Mouse (Mus musculus): ENCODE data around the gene Slc17a9.

Slc17a9 gene

GRCm38 (mm10) chr2:180724585-180725413 is at the start of gene Slc17a9:
TSS of gene Slc17a9 (plus strand) at chr2:180725263.
- DNase-seq, result no peak

DNA sequence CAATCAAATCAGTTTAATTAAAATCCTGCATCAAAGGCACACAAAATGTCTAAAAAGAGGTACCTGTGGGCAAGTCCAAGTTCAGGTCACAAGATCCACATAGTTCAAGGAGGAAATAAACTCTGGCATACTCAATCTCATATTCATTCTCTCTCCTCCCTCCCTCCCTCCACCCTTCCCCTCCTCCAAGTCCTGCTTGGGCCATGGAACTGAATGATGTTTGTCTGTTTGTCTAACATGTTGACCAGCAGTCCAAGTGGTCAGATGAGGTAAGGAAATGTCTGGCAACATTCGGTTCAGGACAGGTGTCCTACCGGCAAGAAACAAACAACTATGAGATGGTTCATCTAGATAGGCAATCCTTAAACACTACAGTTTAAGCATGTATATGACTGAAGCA is 48.4 kb upstream of the Slc17a9 start:
- no peak for DNase-seq

GRCm38 (mm10) chr2:180678609-180679140 is 46.4 kb upstream of the Slc17a9 start:
- peak; percentile 44 for DNase-seq

GRCm38 (mm10) chr2:180681225-180681624 is 43.8 kb upstream of the Slc17a9 start:
- no peak for DNase-seq

DNA sequence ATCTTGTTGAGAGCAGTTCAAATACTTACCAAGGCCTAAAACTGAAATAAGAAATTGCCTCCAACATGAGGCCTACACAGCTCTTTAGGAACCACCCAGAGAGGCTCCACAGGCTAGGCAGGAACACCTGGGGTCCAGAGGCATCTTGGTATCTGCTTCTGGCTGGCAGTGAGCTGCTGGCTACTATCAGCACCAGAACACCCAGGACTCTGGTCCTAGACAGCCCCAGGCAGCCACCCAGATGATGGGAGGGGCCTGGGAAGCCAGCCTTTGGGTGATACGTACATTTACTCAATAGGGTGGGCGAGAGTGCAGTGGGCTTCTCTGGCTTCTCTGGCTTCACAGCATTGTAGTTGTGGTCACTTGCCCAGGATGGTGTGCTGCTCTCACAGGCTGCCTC is 41.5 kb upstream of the Slc17a9 start:
- no peak for DNase-seq

DNA sequence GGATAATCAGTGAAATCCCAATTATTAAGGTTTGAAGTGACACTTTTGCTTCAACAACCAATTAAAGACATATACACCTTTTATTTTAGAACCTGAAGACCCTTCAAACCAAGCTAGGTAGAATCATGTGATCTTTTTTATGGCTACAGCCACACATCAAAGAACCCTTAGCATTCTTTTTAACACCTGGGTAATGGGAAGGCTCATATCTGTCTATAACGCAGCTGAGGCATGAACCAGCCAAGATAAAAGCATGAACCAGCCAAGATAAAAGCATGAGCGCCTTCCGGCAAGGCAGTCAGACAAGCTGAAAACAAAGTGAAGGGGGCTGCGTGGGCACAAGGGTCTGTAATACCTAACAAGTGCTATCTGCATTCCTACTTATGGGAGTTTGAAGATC is 41.0 kb upstream of the Slc17a9 start:
- no peak for DNase-seq

DNA sequence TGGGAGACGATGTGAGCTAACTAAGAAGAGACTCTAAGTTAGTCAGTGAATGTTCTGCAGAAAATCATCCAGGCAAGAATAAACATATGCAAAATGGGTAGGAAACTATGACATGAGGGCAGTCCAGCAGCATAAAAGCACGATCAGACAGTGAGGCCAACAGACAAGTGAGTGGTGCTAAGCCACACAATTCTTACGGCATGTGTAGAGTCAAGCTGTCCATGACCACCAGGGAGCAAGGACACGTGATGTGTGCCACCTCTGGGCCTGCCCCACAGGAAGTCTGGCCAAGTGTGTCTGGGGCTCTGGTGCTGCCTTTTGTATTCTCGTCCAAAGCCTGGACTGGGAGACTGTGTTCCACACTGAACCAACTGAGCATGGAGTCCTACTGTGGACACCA is 35.2 kb upstream of the Slc17a9 start:
- DNase-seq, result no peak

DNA sequence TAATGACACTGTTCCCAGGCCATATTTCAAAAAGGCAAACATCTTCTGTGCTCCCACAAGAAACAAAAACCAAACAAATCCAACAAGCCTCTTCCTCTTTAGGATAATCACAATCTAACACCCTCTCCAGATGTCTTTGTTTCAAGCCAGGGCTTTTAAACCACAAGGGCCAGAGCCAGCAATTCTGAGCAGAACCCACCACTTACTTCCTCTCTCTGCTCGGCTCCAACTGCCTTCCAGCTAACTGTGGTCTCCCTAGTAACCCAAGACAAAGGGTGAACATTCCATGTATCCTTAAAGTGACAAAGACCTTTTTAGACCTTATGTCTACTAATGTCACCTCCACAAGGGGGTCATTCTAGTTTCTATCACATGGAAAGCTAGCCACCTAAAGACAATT is 32.4 kb upstream of the Slc17a9 start:
- DNase-seq, result no peak

- no peak for DNase-seq
These were observed 29.9 kb upstream of the Slc17a9 start for GRCm38 (mm10) chr2:180695176-180695575.

GRCm38 (mm10) chr2:180700457-180700856 is 24.6 kb upstream of the Slc17a9 start:
- no peak for DNase-seq

GRCm38 (mm10) chr2:180701053-180701766 is 23.9 kb upstream of the Slc17a9 start:
- DNase-seq, result no peak

GRCm38 (mm10) chr2:180701767-180702621 is 23.1 kb upstream of the Slc17a9 start:
- peak; percentile 90 for DNase-seq

- DNase-seq, result no peak
These were observed 22.3 kb upstream of the Slc17a9 start for GRCm38 (mm10) chr2:180702701-180703149.

DNA sequence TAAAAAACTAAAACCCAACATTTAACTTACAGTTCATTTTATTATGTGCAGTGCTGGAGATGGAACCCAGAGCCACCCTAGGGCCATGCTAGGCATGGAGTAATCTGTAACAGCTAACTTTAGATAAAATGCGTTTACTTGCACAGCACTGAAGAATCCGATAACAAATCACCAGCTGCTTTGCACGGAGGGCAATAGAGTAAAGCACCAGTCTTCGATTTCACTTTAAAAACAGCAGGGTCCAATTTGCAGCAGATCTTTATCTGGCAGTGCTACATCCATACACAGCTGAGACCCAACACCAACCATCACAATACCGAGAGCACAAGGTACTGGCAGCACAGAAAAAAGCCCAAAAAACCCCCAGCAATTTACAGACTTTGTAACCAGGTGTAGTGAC is 21.9 kb upstream of the Slc17a9 start:
- DNase-seq, result no peak

DNA sequence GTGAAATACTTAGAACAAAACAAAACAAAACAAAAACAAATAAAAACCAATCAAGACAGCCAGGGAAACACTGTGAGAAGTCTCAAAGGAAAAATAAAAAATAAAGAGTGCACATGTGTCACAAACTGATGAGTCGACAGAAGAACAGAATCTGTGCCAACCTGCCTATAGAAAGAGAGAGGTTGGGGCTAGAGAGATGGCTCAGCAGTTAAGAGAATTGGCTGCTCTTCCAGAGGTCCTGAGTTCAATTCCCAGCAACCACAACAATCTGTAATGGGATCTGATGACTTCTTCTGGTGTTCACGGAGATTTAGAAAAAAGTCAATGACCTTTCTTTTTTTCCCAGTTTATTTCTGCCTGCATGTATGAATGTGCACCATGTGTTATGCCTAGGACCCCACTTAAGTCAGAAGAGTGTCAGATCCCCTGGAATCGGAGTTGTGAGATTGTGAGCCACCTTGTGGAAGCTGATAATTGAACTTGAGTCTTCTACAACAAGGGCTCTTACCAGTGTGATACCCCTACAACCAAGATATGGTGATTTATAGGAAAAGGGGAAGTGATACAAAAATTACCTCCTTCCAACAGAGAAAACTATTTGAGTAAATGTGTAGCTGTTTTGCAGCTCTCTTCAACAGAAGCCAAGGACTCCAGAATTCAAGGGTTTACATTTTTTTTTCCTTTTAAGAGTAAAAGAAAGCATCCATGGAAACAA is 21.3 kb upstream of the Slc17a9 start:
- DNase-seq, result no peak

DNA sequence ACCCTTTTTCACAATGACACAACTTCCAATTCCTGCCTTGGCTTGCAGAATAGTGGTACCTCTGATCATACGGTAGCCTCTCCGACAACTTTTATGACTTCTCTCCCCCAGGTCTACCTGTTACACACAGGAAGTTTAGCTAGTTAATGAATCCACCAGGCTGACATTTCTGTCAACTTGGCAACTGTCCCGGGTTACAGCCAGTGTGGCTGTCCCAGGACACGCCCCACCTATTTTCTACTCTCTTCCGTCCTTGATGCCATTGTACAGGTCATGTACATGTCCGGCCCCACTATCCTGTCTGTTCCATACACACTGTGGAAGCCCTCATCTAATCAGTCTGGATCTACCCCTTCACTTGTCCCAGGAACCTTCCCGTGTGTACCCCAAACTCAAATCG is 20.5 kb upstream of the Slc17a9 start:
- no peak for DNase-seq

DNA sequence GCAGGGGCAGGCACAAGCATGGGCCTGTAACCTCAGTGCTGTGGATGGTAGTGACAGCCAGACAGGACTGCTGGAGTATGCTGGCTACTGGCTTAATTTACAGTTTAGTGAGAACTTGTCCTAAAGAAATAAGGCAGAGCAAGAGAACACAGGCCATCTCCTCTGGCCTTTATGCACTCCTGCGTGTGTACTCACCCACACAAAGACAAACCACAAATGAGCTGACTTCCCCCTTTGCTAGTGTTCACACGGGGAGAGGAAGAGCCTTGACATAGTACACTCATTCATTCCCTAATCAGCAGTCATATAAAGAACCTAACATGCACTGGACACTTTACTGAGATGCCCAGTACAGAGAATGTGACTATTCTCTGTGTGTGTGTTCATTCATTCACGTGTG is 20.0 kb upstream of the Slc17a9 start:
- DNase-seq, result no peak

DNA sequence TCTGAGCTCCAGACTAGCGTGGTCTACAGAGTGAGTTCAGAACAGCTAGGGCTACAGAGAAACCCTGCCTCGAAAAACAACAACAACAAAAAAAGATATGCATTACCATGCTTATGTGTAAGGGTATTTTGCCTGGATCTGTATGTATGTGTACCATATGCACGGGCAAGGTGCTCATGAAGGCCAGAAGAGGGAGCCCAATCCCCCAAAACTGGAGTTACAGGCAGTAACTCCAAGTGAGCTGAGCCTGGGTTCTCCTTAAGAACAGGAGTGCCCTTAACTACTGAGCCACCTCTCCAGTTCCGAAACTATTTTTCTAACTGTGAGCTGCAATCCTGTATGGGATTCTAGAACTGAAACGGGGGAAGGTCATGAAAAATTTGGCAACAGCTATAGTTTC is 19.1 kb upstream of the Slc17a9 start:
- DNase-seq, result no peak

- DNase-seq, result no peak
These were observed 15.8 kb upstream of the Slc17a9 start for GRCm38 (mm10) chr2:180709023-180709922.

GRCm38 (mm10) chr2:180709923-180710272 is 15.2 kb upstream of the Slc17a9 start, which contains the start of the genes Dido1 and Gid8:
TSS of gene Dido1 (minus strand) at chr2:180709999.
TSS of gene Gid8 (plus strand) at chr2:180710117.
- peak; percentile 93 for DNase-seq
